Mouse (Mus musculus): Measurements from ENCODE around the gene Poldip3.
A peak's percentile ranks its signal among the peaks of the same experiment; 100 is the strongest.

The Poldip3 gene

DNA sequence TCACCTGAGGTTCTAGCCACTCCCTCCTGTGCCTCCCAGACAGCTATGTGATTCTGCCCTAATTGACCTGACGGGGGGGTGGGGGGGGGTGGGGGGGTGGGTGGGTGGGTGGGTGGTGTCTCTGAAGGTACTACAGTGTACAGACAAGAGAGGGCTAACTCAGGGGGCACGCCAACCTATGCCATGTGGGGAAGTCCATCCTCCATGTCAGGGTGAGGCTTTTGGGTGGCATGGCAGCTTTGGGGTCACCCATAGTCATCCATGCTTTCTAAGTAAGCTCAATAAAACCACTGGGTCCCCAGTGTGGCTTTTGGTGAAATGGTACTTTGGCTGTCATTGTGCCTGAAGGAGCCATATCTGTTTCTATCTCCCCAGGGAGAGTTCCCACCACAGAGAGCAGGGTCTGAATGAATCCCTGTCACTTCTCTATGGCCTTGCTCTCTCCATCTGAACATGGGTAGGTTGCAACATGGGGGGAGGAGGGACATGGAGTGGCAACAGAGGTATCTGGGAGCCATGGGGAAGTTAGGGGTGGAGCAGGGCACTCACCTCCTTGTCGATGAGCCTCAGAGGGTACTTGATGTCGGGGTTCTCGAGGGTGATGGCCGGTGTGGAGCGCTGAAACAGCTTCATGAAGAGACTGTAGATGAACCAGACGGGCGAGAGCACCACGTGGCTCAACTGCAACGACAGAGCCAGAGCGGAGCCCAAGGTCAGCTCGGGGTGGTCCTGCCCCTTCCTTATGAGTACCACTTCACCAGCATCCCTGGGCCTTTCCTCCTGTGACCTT lies 16.5 kb upstream of the Poldip3 start:
- DNase-seq (ENCODE audit: low spot score in 2 of 2): no peak

DNA sequence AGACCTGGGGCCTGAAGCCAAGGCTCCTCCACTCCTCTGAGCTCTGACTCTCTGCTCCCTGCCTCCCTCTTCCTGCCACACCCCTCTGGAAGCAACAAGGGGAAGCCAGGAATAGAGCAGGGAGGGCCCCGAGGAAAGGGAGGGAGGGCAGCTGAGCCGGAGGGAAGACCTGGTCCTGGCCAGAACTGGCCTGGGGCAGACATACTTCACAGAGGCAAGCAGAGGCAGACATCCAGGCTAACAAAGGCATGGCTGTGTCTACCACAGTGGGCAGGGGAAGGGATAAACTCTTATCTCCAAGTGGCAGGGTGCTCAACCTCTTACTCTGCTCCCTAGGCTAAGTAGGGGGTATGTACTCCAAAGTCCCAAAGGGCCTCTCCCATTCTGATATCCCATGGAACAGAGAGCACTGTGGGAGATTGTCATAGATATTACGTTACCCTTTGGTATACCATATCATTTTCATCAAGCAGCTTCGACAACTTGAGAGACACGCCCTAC lies 15.8 kb upstream of the Poldip3 start:
- no peak for DNase-seq (ENCODE audit: low spot score in 2 of 2)

DNA sequence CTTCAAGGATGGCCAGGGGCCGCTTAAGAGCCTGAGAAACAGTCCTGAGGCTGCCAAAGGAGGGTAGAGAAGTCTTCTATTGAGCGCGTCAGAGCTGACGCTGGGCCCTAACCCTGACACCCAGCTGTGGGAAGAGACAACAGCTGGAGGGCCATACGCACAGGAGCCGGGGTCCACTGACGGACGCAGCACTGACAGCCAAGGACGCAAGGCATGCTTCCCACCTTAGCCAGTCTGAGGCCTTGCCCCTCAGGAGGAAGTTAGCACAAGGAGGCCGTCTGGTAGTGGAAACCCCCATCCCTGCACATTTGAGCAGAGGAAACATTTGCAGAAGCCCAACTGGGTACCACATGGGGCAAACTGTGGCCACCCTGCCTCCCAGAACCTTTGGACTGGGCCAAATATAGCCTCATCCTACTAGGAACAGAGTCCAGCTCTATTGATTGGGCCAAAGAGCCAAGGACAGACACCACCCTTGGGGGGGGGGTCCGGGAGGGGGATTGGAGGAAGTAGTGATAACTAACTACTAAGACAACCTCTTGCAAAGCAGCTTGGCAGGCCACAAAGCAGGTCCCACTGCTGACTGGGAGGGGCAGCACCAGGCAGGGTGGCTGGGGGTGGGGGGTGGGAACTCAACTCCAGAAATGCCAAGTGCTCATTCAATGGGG lies 13.8 kb upstream of the Poldip3 start:
- DNase-seq (ENCODE audit: low spot score in 2 of 2): no peak

DNA sequence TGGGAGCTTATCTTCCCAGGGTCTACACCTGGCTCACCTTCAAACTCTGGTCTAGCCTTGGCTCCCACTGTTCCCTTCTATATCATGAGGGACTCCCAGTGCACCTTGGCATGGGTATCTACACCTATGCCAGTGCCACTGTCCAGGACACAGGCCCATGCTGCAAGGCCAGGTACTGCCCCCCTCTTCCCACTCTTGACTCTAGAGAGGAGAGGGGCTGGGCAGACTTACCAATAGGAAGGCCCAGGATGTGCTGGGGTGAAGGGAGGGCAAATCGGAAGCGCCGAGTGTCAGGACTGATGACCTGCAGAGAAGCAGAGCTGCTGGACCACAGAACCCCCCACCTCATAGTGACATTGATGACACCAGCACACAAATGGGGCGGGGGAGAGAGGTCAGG lies 12.8 kb upstream of the Poldip3 start:
- DNase-seq (ENCODE audit: low spot score in 2 of 2): no peak

DNA sequence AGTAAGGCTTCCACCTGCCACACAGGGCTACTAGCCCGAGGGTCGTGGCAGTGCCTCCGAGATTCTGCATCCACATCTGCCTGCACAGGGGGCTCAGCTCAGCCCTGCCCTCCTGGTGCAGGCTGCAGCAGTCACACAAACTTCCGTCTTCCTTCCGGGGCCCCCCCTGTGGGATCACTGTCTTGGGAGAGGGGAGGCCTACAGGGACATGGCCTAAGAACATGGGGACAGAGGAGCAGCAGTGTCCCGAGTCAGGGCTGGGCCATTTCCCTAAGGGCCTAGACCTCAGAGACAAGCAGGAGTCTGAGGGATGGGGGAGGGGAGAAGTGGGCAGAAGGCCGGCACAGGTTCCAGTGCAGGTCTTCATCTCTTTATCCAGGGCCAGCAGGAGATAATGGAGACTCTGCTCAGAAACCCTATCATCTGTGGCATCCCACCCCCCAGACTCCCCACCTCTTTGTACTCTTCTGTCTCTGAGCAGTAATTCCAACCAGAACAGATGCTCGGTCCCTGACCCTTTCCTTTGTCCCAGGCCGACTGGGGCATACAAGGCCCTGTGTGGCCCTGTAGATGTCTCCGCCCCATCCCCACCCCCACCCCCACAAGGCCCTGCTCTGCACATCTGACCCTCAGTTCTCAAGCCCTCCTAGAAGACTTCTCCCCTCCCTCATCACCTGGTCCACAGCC lies 12.0 kb upstream of the Poldip3 start:
- no peak for DNase-seq (ENCODE audit: low spot score in 2 of 2)

DNA sequence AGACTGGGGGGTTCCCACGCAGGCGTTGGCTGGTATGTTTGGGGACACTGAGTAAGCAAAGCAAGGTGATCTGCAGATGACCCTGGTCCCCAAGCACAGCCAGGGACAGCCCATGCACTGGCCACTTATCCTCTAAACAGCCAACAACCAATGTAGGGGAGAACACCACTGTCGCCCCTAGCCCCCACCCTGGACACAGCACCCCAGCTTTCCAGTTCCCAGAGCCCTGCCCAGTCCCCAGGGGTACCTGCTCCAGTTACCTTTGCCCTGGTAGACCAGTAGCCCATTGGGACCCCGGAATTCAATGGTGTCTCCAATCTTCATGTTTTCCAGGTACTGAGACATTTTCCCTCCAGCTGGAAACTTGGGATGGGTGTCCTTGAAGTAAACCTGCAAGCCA lies 11.4 kb upstream of the Poldip3 start:
- no peak for DNase-seq (ENCODE audit: low spot score in 2 of 2)

DNA sequence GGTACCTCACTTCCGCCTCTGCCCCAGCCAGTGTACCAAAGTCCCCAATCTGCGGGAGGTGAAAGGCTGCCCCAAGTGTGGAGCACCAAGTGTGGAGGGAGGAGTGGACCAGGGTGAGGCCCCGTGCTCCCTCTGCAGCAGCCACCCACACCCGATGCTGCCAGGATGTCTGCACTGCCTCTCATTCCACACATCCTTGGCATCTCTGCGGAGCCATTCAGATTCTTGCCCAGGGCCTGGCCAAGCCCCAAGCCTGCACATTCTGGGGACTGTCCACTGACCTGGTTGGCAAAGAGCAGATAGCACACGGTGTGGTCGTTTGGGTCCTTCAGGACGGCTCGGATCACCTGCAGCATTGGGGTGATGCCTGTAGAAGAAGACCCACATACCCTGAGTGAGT lies 10.6 kb upstream of the Poldip3 start:
- no peak for DNase-seq (ENCODE audit: low spot score in 2 of 2)

DNA sequence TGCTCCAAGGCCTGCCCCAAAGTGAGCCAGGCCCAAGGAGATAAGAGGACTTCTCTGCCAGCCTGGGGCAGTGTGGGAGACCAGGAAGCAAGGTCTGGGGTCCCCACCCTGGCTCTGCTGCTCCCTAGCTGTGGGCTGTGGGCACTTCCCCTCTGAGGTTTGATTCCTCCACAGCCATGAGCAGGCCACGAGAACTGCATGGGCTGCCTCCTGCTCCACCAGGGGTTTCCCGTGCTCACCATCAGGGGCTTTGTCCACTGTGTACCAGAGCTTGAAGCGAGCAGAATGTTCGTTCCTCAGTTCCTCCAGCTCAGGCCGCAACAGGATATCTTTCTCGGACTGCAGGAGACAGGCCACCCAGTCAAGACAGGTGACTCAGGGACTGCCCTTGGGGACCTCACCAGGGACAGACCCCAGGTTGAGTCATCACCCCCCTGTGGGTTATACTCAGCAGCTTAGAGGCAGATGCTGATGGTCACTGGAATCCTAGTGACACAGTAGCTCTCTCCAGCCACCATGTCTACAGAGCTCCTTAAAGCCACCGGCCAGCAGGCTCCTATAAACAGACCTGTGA lies 9.5 kb upstream of the Poldip3 start:
- peak in 1 of 2 experiments; percentile 30 for DNase-seq (ENCODE audit: low spot score in 2 of 2)

DNA sequence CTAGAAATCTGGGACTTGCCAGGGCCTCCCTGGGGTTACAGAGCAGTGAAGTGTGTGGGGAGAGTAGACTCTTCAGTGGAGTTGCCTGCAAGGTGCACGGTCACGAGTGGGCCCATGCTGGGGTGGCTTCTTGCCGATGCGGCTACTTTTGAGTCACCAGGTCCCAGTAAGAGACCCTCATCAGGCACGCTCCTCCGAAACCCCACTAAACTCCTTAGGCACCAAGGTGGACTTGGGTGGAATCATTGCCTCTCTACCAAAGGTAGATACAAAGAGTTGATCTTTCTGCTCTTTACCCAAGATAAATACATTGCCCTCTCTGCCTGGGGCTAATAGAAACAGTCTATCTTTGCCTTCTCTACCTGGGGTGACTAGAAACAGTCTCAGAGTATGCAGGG lies 8.5 kb upstream of the Poldip3 start:
- DNase-seq (ENCODE audit: low spot score in 2 of 2): no peak

DNA sequence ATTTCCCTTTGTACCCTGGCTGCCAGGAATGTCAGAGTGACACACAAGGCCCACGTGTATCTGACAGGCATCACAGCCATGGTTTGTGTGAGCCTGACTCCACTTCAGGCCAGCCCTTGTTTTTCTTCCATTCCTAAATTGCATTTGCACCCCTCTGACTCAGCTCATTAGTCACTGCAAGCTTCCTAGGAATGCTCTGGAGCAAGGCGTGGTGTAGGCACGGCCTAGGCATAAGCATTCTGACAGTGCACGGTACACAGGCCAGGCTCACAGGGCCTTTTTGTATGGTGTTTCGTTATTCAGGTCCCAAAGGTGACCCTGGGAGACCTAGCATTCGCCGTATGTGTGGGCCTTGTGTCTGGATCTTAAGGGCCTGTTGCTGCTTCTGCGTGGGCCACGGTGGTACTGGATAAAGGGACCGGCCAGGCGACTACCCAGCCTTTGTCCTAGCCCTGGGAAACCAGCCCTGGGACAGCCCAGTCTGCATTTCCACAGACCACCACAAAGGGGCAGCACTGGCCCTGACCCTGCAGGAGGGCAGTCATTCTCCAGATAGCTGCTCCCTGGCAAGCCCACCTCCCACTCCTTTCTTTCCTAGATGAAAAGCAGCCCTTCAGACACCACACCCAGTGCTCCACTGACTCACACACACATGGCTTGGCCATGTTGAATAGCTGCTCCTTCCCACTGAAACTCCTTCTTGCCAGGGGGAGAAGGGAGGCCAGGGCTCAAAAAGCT lies 7.9 kb upstream of the Poldip3 start:
- DNase-seq (ENCODE audit: low spot score in 2 of 2): peak in 1 of 2 experiments; percentile 44

DNA sequence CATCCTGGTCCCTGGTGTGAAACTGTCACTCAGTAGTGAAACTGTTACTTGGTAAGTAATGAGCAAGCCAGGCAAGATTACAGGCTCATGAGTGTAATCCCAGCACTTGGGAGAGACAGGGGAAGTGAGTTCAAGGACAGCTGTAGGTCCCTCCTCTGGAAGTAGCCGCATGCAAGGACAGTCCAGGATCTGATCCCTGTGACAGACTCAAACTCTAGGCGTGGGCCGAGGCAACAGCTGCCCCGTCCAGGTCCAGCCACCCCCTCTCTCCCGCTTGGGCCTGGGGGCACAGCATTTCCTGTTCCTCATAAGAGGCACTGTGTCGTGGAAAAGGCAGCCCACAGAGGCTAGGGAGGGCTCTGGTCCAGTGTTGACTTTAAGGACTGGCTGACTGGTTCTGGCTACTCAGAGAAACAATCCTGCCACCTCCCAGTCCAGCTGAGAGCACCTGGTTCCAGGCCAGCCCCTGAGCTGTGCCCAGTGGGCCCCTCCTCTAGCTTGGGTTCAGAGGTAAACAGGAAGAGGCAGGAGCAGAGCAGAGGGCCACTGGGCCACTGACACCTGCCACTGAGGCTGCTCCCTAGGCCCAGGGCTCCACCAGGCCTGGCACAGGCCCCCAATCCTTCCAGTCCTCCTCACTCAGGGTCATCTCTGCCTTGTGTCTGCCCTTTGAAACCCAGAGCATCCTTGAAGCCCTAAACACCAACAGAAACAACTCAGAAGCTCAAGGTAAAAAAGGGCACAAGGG lies 6.7 kb upstream of the Poldip3 start:
- DNase-seq (ENCODE audit: low spot score in 2 of 2): no peak

DNA sequence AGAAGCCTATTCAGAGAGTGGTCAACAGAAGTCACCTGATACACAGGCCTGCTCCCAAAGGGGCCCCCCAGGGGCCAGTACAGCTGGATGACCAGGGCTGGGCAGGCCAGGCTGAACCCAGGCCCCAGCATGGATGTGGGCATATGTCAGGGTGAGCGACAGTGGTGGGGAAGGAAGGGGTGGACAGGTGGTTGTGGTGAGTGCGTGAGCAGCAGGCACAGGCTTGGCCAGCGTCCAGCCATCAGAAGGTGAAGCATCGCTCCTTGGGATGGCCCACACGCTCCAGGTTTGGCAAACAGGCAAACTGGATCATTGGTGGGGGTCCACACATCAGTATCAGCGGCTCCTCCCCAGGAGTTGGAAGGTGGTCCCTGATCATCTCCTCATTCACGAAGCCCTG lies 5.1 kb upstream of the Poldip3 start:
- no peak for DNase-seq (ENCODE audit: low spot score in 2 of 2)

DNA sequence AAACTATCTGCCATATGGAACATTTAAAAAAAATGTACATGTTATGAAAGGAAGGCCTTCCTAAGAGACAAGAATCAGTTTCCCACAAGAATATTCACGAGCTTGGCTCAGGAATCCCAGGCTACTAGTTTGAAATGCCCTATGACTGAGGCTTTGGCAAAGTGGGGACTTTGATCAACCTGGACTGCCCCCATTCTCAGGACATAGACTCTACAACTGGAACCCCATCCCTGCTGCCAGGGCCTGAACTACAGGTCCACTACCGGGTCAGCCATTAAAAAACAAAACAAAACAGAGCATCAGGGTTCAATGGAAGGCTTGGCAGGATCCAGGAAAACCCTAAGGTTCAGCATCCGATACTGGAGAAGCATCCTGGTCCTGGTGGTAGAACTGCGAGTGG lies 1.5 kb upstream of the Poldip3 start:
- DNase-seq (ENCODE audit: low spot score in 2 of 2): no peak

DNA sequence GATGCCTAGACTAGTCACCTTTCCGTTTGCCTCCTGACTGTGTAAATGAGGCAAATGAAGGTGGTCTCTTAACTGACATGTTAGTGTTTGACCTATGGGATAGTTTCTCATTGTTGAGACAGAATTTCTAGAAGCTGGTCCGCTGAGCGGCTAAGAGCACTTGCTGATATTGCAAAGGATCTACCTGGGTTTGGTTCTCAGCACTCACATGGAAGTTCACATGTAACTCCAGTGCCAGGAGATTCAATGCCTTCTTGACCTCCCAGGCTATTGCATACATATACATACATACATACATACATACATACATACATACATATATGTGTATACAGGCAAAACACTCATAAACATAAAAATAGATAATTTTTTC lies 874 bp upstream of the Poldip3 start:
- DNase-seq (ENCODE audit: low spot score in 2 of 2): no peak

DNA sequence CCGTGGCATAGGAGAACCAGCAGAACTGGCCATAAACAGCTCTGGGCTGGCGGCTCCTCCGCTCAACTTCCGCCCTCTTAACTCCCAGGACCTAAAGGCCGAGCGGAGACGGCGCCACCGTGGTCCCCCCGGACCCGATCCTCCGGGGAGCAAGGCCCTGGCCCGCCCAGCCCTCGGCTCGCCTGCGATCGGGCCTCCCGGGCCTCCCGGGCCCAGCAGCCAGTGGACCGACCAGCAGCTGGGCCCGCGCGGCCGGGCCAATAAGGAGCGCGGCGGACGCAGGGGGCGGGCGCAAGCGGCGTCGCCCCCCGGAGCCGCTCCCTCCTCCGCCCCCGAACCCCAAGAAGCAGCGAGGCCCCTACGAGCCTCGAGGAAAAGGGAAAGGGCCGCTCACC lies 386 bp downstream of the Poldip3 start:
- no peak for DNase-seq (ENCODE audit: low spot score in 2 of 2)

DNA sequence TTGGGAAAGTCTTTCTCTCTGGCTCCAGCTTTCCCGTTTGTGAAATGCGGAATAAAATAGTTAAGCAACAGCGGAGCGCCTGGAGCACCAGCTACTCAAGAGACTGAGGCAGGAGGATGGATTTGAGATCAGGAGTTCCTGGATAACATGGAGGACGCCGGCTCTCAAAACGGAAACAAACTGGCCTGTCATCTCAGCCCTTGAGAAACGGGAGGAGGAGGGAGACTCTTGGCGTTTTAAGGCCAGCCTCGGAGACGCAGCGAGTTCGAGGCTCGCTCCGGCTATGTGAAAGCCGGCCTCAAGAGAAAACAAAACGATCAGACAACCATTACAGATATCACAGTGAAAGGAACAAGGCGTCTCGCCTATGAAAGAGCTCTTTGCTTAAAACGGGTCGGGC lies 789 bp downstream of the Poldip3 start:
- no peak for DNase-seq (ENCODE audit: low spot score in 2 of 2)

DNA sequence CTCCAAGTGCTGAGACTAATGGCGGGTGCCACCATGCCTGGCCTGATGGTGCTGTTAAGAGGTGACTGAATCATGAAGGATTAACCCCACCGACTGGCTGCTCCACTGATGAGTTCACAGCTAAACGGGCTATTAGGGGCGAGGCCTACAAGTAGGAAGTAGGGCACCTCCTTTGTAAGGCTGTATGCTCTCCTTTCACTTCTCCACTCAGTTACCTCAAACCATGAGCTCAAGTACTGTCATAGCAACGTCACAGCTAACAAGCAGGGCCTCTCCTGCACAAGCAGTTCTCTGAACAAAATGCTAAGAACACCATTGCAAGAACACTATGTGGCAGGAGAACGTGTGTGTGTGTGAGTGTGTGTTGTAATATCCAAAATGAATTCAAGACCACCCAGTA lies 3.6 kb downstream of the Poldip3 start:
- no peak for DNase-seq (ENCODE audit: low spot score in 2 of 2)

DNA sequence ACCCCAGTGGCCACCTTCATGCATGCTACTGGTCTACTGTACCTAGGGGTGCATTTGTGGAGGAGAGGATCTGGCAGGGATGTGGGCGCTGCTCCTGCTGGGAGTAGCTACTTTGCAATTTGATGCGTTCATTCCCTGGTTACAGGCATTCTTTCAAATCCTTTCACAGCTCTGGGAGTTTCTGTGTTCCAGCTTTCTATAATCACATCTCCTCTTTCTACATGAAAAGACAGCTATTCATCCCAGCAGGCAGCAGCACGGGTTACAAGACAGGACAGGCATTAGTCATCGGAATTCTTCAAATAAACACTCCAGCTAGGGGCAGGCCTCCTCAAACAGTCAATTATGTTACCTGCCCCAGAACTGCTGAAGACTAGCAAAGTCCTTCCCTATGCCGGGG lies 6.3 kb downstream of the Poldip3 start:
- peak in 1 of 2 experiments; percentile 44 for DNase-seq (ENCODE audit: low spot score in 2 of 2)

DNA sequence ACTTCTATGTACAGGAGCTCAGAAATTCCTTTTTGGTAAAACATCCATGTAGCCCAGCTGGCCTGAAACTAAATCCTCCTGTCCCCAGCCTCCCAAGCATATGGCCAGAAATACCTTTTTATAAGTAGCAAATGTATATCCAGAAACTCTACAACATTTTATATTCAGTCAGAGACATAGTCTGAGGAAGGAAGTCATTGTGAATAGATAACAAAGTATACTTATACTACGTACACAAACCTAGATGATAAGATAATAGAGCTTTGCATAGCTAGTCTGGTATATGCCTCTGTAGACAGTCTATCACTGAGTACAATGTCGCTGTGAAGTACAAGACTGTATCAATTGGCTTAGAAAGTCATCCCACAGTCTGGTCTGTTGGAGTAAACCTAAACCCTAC lies 13.5 kb downstream of the Poldip3 start:
- no peak for DNase-seq (ENCODE audit: low spot score in 2 of 2)

DNA sequence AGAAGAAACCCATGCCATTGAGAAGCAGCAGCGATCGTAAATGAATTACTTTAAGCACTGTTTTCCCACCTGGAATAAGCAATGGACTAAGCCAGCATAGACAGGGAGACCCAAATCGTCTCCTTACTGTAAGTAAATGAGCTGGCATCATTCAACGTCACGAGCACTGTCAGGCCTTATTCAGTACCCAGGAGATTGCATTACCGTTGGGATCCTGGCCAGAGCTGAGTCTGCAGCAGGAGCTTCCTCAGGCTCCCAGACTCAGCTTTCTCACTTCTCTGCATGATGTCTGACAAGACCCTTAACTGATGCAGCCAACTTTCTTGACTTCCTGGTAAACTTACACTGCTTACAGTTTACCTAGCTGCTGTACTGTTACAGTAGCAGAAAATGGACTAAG lies 14.5 kb downstream of the Poldip3 start:
- no peak for DNase-seq (ENCODE audit: low spot score in 2 of 2)

All from left cerebral cortex, adult 9 months (tissue).